Mouse (Mus musculus) CD4-positive, CD25-positive, alpha-beta regulatory T cell, adult 9 weeks (primary cell): ENCODE results near the gene Cdh8. TPM values are rescaled to one million over a fixed set of nuclear protein-coding genes. Genes with fewer than 3 reads are reported as not detected.

ENCODE experiments used
- polyA plus RNA-seq: library from polyadenylated mRNA; unstranded; fragments of 100-300 nt; shearing (Covaris generic); gene quantifications from one replicate; pipeline ENCODE4 v1.2.1, GENCODE M21; 2017

Cdh8 gene
- polyA plus RNA-seq: not detected

DNA sequence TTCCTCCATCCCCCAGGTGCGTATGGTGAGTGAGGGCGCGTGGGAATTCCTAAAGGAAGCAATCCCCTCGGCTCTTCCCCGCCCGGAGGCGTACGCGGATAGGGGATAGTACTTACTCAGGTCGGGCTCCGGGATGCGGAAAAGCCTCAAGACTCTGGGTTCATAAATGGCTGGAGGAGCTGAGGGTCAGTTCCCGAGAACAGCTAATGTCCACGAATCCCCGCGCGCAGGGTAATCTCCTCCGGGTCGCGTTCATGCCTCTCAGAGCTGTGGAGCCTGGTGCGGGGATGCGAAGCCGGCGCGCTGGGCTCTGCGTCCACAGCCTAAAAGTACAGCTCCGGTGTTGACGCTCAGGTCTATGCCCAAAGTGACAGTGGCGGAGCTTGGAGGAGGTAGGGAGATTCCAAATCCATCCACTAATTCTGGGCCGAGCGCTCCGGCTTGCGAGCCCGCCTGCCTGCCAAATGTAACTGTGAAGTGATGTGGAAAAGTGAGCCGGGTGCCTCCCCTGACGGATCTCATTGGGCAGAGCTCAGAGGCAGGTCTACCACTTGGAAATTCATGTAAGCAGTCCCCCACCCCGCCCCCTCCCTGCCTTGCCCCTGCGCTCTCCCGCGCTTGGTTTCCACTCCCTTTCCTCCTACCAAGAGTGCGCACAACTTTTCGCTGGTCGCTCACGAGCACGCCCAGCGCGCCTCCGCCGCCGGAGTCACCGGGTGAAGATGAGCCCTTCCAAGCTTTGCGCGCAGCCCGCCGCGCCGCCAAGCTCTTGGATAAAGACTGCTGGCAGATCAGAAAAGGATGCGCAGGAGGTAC lies at the start of gene Cdh8:
TSS of gene Cdh8 (minus strand) at position 506 of the 816 bp plus-strand sequence.

